Mouse (Mus musculus): ENCODE data around the gene Eepd1.

Eepd1 gene

GRCm38 (mm10) chr9:25574186-25574585 lies 92.8 kb downstream of the Eepd1 start:
- no peak for DNase-seq (ENCODE audit: extremely low spot score, low spot score)

DNA sequence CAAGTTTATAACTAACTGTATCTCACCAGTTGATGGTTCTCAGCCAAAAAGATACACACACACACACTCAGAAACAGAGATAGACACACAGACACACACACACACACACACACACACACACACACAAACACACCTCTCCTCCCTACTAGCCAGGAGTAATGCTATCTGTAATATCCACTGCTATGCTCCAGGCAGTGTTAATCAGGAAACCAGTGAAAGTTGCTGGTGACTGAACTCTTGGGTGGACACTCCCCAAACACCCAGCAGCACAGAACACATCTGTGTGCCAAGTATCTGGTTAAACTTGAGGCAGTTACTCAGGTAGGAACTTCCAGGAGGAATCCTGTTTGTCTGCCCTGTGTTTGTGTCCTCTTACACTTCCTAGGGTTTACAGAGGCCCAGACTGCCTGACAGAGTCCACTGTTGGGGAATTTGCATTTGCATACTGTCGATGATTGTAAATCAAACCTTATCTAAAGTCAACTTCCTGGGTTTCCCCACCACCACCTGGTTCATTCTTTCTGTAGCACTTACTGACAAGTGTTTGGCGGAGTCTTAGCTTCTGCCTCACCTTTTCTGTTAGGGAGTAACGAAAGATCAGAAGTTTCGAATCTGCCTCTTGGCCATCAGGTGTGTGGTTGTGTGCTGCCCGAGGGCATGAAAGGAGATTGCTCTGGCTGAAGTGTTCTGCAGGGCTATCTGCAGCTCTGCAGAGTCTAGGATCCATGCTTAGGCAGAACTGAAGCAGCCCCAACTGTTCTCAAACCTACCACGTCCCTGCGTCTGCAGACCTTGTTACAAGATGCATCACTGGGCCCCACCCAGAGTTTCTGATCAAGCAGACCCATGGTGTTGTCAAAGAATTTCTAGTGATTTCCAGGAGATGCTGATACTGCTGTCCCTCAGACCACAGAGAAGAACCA lies 97.6 kb downstream of the Eepd1 start:
- DNase-seq (ENCODE audit: extremely low spot score, low spot score) = no peak

DNA sequence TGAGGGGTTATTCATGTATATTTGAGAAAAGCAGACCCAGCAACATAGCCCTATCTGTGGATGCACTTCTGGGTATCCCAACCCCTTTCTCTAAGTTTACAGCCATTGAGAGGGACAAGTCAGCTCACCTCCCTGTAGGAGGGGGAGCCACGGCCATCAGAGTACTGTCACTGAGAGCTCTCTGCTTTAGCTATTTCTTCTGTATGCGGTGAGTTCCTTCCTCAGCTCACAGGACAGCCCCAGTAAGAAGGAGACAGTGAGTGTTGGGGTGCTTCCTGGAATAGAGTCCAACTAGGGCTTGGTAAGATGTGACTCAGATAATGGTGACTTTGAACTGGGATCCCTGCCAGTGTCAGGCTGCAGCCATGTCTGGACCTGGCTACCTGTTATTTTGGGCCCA lies 102.3 kb downstream of the Eepd1 start:
- DNase-seq (ENCODE audit: extremely low spot score, low spot score) = no peak

DNA sequence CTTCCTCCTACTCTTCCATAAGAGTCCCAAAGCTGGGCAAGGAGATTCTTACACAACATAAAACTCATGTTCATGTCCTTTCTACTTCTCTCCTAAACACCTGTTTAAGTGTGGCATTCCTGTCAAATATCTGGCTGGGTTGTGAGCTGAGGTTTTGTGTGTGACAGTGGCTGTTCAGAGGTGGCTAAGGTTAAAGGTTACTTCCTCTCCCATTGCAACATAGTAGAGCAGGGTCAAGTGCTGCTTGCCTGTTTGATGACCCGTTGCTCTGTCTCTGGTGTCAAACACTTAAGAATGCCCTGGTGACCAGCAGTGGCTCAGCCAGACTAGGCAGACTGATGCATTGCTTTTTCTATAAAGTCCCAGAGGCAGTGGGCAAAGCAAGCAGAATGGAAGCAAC lies 104.3 kb downstream of the Eepd1 start:
- DNase-seq (ENCODE audit: extremely low spot score, low spot score) = no peak

DNA sequence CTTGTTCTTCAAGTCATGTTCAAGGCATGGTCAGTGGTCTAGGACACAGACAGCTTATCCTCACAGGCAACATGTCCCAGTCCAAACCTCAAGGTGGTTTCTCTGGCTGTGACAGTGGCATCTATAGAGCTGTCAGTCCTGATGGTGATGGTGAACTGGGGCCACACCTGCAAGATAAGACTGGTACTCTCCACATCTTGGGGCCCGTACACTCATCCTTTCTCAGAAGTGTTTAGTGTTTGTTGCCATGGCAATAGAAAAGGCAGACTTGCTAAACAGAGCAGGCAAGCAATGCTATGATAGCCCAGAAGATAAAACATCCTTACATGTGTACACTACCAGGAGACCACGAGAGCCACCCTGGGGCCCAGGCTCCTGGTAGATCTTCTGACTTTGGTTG lies 107.2 kb downstream of the Eepd1 start:
- DNase-seq (ENCODE audit: extremely low spot score, low spot score) = no peak

GRCm38 (mm10) chr9:25590740-25591139 lies 109.4 kb downstream of the Eepd1 start:
- no peak for DNase-seq (ENCODE audit: extremely low spot score, low spot score)

GRCm38 (mm10) chr9:25591390-25592354 lies 110.3 kb downstream of the Eepd1 start:
- peak; percentile 60 for DNase-seq (ENCODE audit: extremely low spot score, low spot score)

DNA sequence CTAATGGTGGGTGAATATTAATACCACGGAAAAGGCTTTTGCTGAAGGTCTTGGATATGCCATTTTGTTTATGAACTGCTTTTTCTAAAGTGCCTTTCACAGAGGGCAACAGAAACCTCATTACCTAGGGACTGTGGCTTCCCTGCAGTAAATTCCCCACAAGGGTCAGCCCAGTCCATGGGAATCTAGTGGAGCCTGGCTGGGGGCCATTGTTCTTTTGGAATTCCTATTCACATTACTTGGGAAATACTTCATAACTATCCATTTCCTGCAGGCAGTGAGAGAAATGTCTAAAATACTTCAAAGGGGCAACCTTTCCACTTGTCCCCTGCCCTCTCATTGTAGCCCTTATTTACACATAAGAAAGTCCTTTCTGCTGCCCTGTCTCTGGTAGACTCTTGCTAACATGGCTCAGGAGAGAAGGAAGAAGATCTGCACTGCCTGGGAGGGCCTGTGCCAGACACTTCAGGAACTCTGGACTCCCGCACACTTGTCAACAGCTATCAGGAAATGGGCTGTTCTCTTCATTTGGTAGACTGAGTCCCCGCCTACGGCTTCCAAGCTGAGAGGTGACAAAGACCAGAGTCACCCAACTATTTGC lies 111.1 kb downstream of the Eepd1 start:
- DNase-seq (ENCODE audit: extremely low spot score, low spot score) = no peak

DNA sequence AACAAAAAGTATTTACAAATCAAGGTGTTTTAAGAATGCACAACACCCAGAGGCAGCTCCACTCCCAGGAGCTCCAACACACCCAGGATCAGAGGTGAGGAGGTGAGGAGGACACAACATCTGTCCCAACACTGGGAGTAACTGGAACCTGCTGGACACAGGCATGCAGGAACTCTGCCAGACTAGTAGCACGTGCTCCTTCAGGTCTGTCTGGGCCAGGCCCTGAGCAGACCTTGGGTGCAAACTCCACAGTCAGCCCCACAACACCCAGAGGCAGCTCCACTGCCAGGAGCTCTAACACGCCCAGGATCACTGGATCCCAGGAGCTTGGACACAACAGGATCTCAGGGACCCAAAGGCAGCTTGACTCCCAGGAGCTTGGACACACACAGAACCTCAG lies 143.4 kb downstream of the Eepd1 start:
- DNase-seq (ENCODE audit: extremely low spot score, low spot score) = no peak

- DNase-seq (ENCODE audit: extremely low spot score, low spot score) = no peak
Observed at GRCm38 (mm10) chr9:25629531-25630099, 148.3 kb downstream of the Eepd1 start.

Measured in neural tube, embryonic 10.5 days (tissue).